Mouse (Mus musculus) midbrain, embryonic 14.5 days (tissue): ENCODE measurements around the gene Ankrd52. TPM values are rescaled to one million over a fixed set of nuclear protein-coding genes. Genes with fewer than 3 reads are reported as not detected.

Source experiments
- ATAC-seq: fragments of 200-750 bp; cut with Nextera tagmentation; 2 replicates; pipeline ENCODE4 v1.8.0; 2017; ENCODE audit warnings: moderate number of reproducible peaks, moderate library complexity; ENCODE audit not compliant: low FRiP score, low TSS enrichment
- DNase-seq: peaks from one replicate; pipeline ENCODE4 v3.0.0-alpha.2; 2015
- H3K27ac ChIP-seq: fragments of 300-500 bp; sonication (generic); replicated peaks from 2 replicates; pipeline ENCODE4 v1.5.1; 2014; ENCODE audit warnings: mild to moderate bottlenecking, low read depth, low read length, moderate library complexity
- H3K27me3 ChIP-seq: fragments of 300-500 bp; sonication (generic); 2 replicates; pipeline ENCODE4 v1.6.1; 2014; ENCODE audit warnings: low read length, control low read depth, mixed read lengths; ENCODE audit not compliant: control insufficient read depth, insufficient read depth
- H3K36me3 ChIP-seq: fragments of 300-500 bp; sonication (generic); 2 replicates; pipeline ENCODE4 v1.6.1; 2014; ENCODE audit warnings: low read length, control low read depth; ENCODE audit not compliant: control insufficient read depth, insufficient read depth
- H3K4me1 ChIP-seq: fragments of 300-500 bp; sonication (generic); 2 replicates; pipeline ENCODE4 v1.6.1; 2014; ENCODE audit warnings: mild to moderate bottlenecking, antibody characterized with exemption, low read length, control low read depth; ENCODE audit not compliant: control insufficient read depth, insufficient read depth
- H3K4me2 ChIP-seq: fragments of 300-500 bp; sonication (generic); 2 replicates; pipeline ENCODE4 v1.6.1; 2014; ENCODE audit warnings: mild to moderate bottlenecking, low read length, moderate library complexity
- H3K4me3 ChIP-seq: fragments of 300-500 bp; sonication (generic); replicated peaks from 2 replicates; pipeline ENCODE4 v1.5.1; 2014; ENCODE audit warnings: low read depth, low read length
- H3K9ac ChIP-seq: fragments of 300-500 bp; sonication (generic); replicated peaks from 2 replicates; pipeline ENCODE4 v1.6.1; 2014; ENCODE audit warnings: mild to moderate bottlenecking, low read length, moderate library complexity
- H3K9me3 ChIP-seq: fragments of 300-500 bp; sonication (generic); 2 replicates; pipeline ENCODE4 v1.6.1; 2016; ENCODE audit warnings: low read length, control low read depth, mixed read lengths; ENCODE audit not compliant: control insufficient read depth
- WGBS: fragments of 180-500 bp; shearing (Covaris S2); extraction: QIAGEN DNeasy Blood & Tissue Kit; methylation state at CpG from one replicate; pipeline ENCODE4 v1.1.7; 2014; 5-methylcytosine and 5-hydroxymethylcytosine counted together
- polyA plus RNA-seq: library from polyadenylated mRNA; unstranded; fragments of >200 nt; fragmentation: Nextera tagmentation; extraction: Ambion mirVana; gene quantifications from 2 replicates; pipeline ENCODE4 v1.2.1, GENCODE M21; 2014

The Ankrd52 gene
- polyA plus RNA-seq, 1 experiment from 2014 or later = 13.3 TPM

- 81% methylated on average over 6 of the region's 6 CpGs for WGBS
Measured at GRCm38 (mm10) chr10:128374393-128374792, 2.5 kb upstream of the Ankrd52 start.

DNA sequence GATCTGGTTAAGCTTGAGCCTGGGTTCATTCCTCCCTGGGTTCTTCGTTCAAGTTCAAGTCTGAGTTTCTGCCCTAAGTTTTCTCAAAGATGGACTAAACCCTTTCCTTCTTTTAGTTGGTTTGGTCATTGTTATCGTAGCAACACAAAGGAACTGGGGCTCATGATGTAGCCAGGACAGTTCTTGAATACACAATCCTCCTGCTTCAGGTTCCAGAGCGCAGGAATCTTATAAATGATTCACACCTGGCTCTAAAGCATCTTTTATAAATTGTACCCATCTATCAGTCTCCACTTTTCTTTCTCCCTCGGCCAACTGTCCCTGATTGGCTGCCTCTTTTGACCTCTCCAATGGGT lies 838 bp upstream of the Ankrd52 start:
- H3K27ac ChIP-seq = peak overlapping the region; percentile 96
- H3K36me3 ChIP-seq = peaks cover 28% of the 10 kb centered on the region
- DNase-seq = no peak
- peak overlapping the region; percentile 79 for H3K4me2 ChIP-seq
- peaks cover 15% of the 10 kb centered on the region for H3K4me1 ChIP-seq
- no peaks in the 10 kb centered on the region for H3K9me3 ChIP-seq
- H3K4me3 ChIP-seq = peak overlapping the region; percentile 99
- H3K27me3 ChIP-seq = no peaks in the 10 kb centered on the region
- no peak for ATAC-seq
- H3K9ac ChIP-seq = peak overlapping the region; percentile 99
- whole genome bisulfite sequencing = 46% methylated on average over 4 of the region's 4 CpGs

More at GRCm38 (mm10) chr10:128374393-128374792, 2.5 kb upstream of the Ankrd52 start:
- DNase-seq (no peak), ATAC-seq (no peak)
- H3K4me1 ChIP-seq = peaks cover 19% of the 10 kb centered on the region
- no peaks in the 10 kb centered on the region for H3K9me3 ChIP-seq
- no peak overlapping the region for H3K9ac ChIP-seq
- H3K4me2 ChIP-seq = no peak overlapping the region
- no peaks in the 10 kb centered on the region for H3K27me3 ChIP-seq
- no peak overlapping the region for H3K27ac ChIP-seq
- H3K4me3 ChIP-seq = no peak overlapping the region
- H3K36me3 ChIP-seq = peaks cover 11% of the 10 kb centered on the region

DNA sequence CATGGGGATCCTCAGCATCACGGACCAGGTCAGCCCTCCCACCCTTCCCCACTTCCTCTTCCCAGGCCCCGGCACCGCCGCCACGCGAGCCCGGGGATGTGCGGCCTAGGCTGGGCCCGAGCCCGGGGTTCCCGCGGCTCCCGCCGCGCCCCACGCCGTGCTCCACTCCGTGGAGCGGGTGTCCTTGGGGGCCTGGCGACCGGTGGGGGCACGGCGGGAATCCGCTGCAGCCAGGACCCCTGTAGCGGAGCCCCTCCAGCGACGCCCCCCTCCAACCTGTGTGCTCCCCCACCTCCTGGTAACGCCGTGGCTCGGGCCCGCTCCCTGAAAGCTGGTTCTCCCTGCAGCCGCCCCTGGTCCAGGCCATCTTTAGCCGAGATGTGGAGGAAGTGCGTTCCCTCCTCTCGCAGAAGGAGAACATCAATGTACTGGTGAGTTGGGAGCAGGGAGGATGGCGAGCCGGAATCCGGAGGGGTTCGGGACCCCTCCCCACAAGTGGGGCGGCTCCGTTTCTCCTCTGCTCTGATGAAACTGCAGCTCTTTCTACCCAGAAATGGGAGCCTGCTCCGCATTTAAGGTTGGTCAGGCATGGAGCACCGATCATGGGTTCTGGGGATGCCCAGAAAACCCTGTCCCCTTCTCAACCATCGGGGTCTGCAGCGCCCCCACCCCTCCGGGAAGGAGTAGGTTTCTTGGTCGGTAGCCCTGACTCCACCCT lies 466 bp downstream of the Ankrd52 start:
- Histone ChIP-seq H3K4me1 (peaks cover 15% of the 10 kb centered on the region), H3K27me3 (no peaks in the 10 kb centered on the region), H3K9ac (peak overlapping the region; percentile 99), H3K36me3 (peaks cover 40% of the 10 kb centered on the region), H3K4me2 (peak overlapping the region; percentile 79), H3K9me3 (no peaks in the 10 kb centered on the region), H3K27ac (peak overlapping the region; percentile 96), H3K4me3 (peak overlapping the region; percentile 99)
- DNase-seq (peak; percentile 79), ATAC-seq (peak; percentile 79)
- under 1% methylated on average over 46 of the region's 47 CpGs for WGBS

DNA sequence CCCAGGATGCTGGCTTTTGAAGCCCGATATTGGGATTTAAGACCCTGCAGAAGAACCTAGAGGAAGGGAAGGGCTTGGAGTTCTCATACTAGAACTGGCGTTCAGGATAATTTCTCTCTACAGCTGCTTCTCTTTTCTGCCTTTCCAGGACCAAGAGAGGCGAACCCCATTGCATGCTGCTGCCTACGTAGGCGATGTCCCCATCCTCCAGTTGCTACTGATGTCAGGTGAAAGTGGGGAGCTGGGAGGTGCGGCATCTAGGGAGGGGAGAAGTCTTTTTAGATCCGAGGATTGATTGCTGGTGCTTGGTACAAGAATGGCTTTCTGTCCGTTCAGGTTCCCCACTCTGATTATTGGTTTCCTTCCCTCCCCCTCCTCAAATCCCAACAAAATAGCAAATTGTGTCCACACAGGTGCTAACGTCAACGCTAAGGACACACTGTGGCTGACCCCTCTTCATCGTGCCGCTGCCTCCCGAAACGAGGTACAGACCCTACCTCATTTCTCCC lies 1.1 kb downstream of the Ankrd52 start:
- Histone ChIP-seq H3K4me2 (peak overlapping the region; percentile 79), H3K36me3 (peaks cover 46% of the 10 kb centered on the region), H3K9me3 (no peaks in the 10 kb centered on the region), H3K9ac (peak overlapping the region; percentile 99), H3K4me3 (peak overlapping the region; percentile 99), H3K27ac (peak overlapping the region; percentile 96), H3K27me3 (no peaks in the 10 kb centered on the region), H3K4me1 (peaks cover 15% of the 10 kb centered on the region)
- ATAC-seq (no peak), DNase-seq (no peak)
- WGBS = 57% methylated on average over 14 of the region's 14 CpGs

DNA sequence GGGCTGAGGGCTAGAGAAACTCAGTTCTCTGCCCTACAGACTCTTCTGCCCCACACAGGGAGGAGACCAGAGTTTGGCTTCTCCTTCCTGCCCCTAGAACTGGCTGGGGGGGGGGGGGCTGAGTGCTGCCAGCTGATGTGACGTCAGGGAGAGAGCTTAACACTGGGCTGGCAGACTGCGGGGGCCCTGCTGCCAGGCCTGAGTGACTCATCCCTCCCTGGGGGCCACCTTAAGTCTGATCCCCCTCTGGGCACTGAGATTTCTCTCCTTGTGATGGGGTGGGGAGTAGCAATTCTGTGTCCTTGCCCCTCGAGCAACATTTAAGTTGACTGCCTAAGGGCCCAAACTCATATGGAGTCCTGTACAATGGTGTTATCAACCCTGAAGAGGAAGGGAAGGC lies 1.5 kb downstream of the Ankrd52 start:
- Histone ChIP-seq H3K4me3 (peak overlapping the region; percentile 99), H3K36me3 (peaks cover 50% of the 10 kb centered on the region), H3K4me2 (peak overlapping the region; percentile 79), H3K27me3 (no peaks in the 10 kb centered on the region), H3K9ac (peak overlapping the region; percentile 99), H3K4me1 (peaks cover 15% of the 10 kb centered on the region), H3K9me3 (no peaks in the 10 kb centered on the region), H3K27ac (peak overlapping the region; percentile 96; the same call in 1 of the 2 replicates)
- no peak for ATAC-seq
- WGBS = 30% methylated on average over 3 of the region's 3 CpGs
- DNase-seq = no peak

DNA sequence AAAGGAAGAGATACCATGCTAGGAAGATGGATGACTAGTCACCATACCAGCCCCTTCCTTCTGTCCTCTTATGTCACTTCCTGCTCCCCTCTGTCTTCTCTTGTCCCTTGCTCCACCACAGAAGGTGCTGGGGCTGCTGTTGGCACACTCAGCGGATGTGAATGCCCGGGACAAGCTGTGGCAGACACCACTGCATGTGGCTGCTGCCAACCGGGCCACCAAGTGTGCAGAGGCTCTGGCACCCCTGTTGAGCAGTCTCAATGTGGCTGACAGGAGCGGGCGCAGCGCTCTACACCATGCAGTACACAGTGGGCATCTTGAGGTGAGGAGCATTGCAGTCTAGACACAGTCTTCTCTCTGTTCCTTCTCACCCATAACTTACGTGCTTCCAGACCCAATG lies 2.3 kb downstream of the Ankrd52 start:
- Histone ChIP-seq H3K4me3 (no peak overlapping the region), H3K4me1 (peaks cover 15% of the 10 kb centered on the region), H3K9ac (no peak overlapping the region; the same call in 1 of the 2 replicates), H3K27me3 (no peaks in the 10 kb centered on the region), H3K9me3 (no peaks in the 10 kb centered on the region), H3K4me2 (no peak overlapping the region), H3K27ac (no peak overlapping the region), H3K36me3 (peaks cover 58% of the 10 kb centered on the region)
- 99% methylated on average over 7 of the region's 7 CpGs for WGBS
- DNase-seq = no peak
- ATAC-seq = no peak

DNA sequence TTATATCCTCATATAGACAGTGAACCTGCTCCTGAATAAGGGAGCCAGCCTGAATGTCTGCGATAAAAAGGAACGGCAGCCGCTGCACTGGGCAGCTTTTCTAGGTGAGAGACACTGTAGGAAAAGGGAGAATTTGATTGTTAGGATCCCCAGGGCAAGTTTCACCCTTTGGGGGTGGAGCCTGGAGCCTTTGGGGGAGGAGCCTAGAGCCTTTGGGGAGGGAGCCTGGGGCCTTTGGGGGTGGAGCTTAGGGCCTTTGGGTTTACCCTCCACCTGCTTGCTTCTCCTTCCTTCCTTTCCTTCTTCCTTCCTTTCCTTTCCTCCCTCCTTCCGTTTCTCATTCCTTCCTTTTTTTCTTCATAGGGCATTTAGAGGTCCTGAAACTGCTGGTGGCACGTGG lies 3.6 kb downstream of the Ankrd52 start:
- no peaks in the 10 kb centered on the region for H3K27me3 ChIP-seq
- DNase-seq (no peak), ATAC-seq (no peak)
- peaks cover 71% of the 10 kb centered on the region for H3K36me3 ChIP-seq
- H3K4me3 ChIP-seq = no peak overlapping the region
- H3K27ac ChIP-seq = no peak overlapping the region
- no peak overlapping the region for H3K9ac ChIP-seq
- peaks cover 15% of the 10 kb centered on the region for H3K4me1 ChIP-seq
- H3K9me3 ChIP-seq = no peaks in the 10 kb centered on the region
- no peak overlapping the region for H3K4me2 ChIP-seq
- 88% methylated on average over 5 of the region's 5 CpGs for WGBS

- Histone ChIP-seq H3K27ac (no peak overlapping the region), H3K4me1 (peaks cover 11% of the 10 kb centered on the region), H3K9ac (no peak overlapping the region), H3K9me3 (no peaks in the 10 kb centered on the region), H3K4me2 (no peak overlapping the region), H3K4me3 (no peak overlapping the region), H3K36me3 (peaks cover 91% of the 10 kb centered on the region), H3K27me3 (no peaks in the 10 kb centered on the region)
- DNase-seq (no peak), ATAC-seq (no peak)
- 88% methylated on average over 8 of the region's 8 CpGs for WGBS
Measured at GRCm38 (mm10) chr10:128382482-128382881, 5.6 kb downstream of the Ankrd52 start.

- ATAC-seq = no peak
- H3K4me1 ChIP-seq = no peaks in the 10 kb centered on the region
Measured at GRCm38 (mm10) chr10:128385902-128386301, 9.0 kb downstream of the Ankrd52 start.

More at GRCm38 (mm10) chr10:128385902-128386301, 9.0 kb downstream of the Ankrd52 start:
- Histone ChIP-seq H3K27ac (no peak overlapping the region), H3K4me3 (no peak overlapping the region), H3K9me3 (no peaks in the 10 kb centered on the region), H3K4me2 (no peak overlapping the region), H3K27me3 (no peaks in the 10 kb centered on the region), H3K36me3 (peaks cover 98% of the 10 kb centered on the region), H3K9ac (no peak overlapping the region)
- 95% methylated on average over 7 of the region's 7 CpGs for WGBS
- DNase-seq = no peak
